Mouse (Mus musculus) brain, embryonic 14.5 days (tissue): Measurements from ENCODE around the gene Plcg1.

ENCODE experiments used
- CTCF ChIP-seq: fragments of 200-500 bp; IDR thresholded peaks from 2 replicates; pipeline ENCODE4 v1.5.1; 2012; ENCODE audit warnings: inconsistent platforms, mild to moderate bottlenecking, moderate library complexity, borderline replicate concordance; ENCODE audit not compliant: insufficient read depth, insufficient read length; ENCODE audit errors: extremely low read depth
- POLR2A ChIP-seq: fragments of 200-500 bp; IDR thresholded peaks from 2 replicates; pipeline ENCODE4 v1.6.1; 2012; ENCODE audit warnings: mild to moderate bottlenecking, inconsistent platforms, borderline replicate concordance; ENCODE audit not compliant: poor library complexity, insufficient read depth, insufficient read length, severe bottlenecking; ENCODE audit errors: extremely low read depth

DNA sequence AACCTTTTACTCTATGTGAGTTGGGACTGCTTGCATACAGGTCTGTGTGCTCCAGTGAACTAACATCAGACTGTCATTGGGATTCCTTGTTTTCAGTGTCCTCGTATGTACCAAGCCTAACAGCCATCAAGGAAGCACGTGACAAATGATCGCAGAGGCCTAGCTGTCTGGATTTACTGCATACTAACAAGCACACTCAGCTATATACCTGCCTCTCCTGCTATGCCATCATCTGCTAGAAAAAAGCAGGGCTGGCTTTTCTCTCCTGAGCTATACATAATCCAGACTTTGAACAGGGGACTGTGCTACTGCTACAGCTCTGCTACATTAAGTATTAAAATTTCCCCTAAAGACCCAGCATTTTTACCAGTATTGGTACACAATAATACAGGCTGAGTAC is 71.2 kb downstream of the Plcg1 start:
- no peak for TF ChIP-seq CTCF
- no peak for TF ChIP-seq POLR2A
